Mouse (Mus musculus): ENCODE results near the gene Afap1l2. TPM values are rescaled to one million over a fixed set of nuclear protein-coding genes. Genes with fewer than 3 reads are reported as not detected.

The Afap1l2 gene
- total and polyA plus RNA-seq, 2 experiments from 2014 or later: 2.3 to 2.7 TPM

DNA sequence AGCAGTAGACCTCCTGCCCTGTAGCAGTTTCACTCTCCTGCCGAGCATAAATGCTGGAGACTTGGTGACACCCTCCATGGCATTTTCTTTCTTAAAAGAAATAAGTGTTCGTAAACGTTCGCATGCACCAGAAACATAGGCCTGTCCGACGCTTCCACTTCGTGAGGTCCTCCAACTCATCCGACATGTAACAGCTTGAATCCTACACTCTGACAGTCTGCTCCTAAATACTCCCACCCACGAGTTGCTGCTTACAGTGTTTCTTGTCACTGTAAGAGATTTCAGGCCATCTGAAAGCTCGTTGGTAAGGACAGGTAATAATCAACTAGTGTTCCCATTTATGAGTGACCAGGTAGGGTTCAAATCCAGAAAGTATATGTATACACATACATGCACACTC is 120.1 kb downstream of the Afap1l2 start:
- Histone ChIP-seq H3K27me3 (ENCODE audit: control insufficient read depth, insufficient read depth, low read length) (no peaks in the 10 kb centered on the region), H3K36me3 (replicated peaks; ENCODE audit: control insufficient read depth, insufficient read depth, low read length) (no peaks in the 10 kb centered on the region), H3K27ac (ENCODE audit: low read depth) (no peak overlapping the region), H3K9me3 (replicated peaks; ENCODE audit: control insufficient read depth, low read length) (no peaks in the 10 kb centered on the region), H3K9ac (replicated peaks; ENCODE audit: low read depth, low read length) (no peak overlapping the region), H3K4me2 (ENCODE audit: low read depth, low read length) (no peak overlapping the region), H3K4me3 (ENCODE audit: low read depth, low read length) (no peak overlapping the region), H3K4me1 (ENCODE audit: control insufficient read depth, insufficient read depth) (peaks cover 9% of the 10 kb centered on the region)
- 81% methylated on average over 10 of the region's 10 CpGs for WGBS
- no peak for TF ChIP-seq EP300 (IDR thresholded peaks at IDR 0.05; ENCODE audit: low read depth)
- TF ChIP-seq CTCF (IDR thresholded peaks at IDR 0.05; ENCODE audit: low read depth): no peak
- DNase-seq (ENCODE audit: low spot score) (no peak), ATAC-seq (ENCODE audit: insufficient read depth, low read depth) (no peak)

DNA sequence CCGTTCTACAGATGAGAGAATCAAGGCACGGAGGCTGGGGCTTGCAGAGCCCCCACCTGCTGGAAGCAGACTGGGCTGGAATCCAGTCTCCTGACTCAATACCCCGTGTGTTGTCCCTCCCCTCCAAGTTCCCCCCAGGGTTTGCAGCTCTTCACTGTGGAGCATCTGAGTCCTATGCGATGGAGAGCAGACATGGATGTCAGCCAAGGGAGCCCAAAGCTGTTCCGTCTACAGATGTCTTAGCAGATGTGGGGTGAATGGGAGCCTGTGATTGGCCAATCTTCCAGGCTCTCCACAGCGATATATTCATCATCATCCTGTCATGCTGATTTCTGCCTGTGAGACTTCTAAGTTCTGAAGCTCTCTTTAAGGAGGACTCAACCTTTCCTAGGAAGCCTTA is 130.7 kb downstream of the Afap1l2 start:
- H3K36me3 ChIP-seq (replicated peaks; ENCODE audit: control insufficient read depth, insufficient read depth, low read length): no peaks in the 10 kb centered on the region
- no peak overlapping the region for H3K27ac ChIP-seq (ENCODE audit: low read depth)
- no peak overlapping the region for H3K4me3 ChIP-seq (ENCODE audit: low read depth, low read length)
- no peaks in the 10 kb centered on the region for H3K9me3 ChIP-seq (replicated peaks; ENCODE audit: control insufficient read depth, low read length)
- no peak overlapping the region for H3K9ac ChIP-seq (replicated peaks; ENCODE audit: low read depth, low read length)
- H3K4me2 ChIP-seq (ENCODE audit: low read depth, low read length): no peak overlapping the region
- H3K4me1 ChIP-seq (ENCODE audit: control insufficient read depth, insufficient read depth): peaks cover 5% of the 10 kb centered on the region; the same call in 1 of the 2 replicates
- ATAC-seq (ENCODE audit: insufficient read depth, low read depth): no peak
- TF ChIP-seq CTCF (IDR thresholded peaks at IDR 0.05; ENCODE audit: low read depth): no peak
- no peak for TF ChIP-seq EP300 (IDR thresholded peaks at IDR 0.05; ENCODE audit: low read depth)
- no peak for DNase-seq (ENCODE audit: low spot score)
- 54% methylated on average over 6 of the region's 6 CpGs for WGBS
- peaks cover 68% of the 10 kb centered on the region for H3K27me3 ChIP-seq (ENCODE audit: control insufficient read depth, insufficient read depth, low read length)

- 11% methylated on average over 30 of the region's 30 CpGs for WGBS
- no peaks in the 10 kb centered on the region for H3K36me3 ChIP-seq (replicated peaks; ENCODE audit: control insufficient read depth, insufficient read depth, low read length)
- DNase-seq (ENCODE audit: low spot score) (no peak), ATAC-seq (ENCODE audit: insufficient read depth, low read depth) (no peak)
- H3K4me2 ChIP-seq (ENCODE audit: low read depth, low read length): peak overlapping the region; percentile 91
- H3K9ac ChIP-seq (replicated peaks; ENCODE audit: low read depth, low read length): no peak overlapping the region; the same call in 1 of the 2 replicates
- H3K4me1 ChIP-seq (ENCODE audit: control insufficient read depth, insufficient read depth): peaks cover 5% of the 10 kb centered on the region; the same call in 1 of the 2 replicates
- H3K9me3 ChIP-seq (replicated peaks; ENCODE audit: control insufficient read depth, low read length): no peaks in the 10 kb centered on the region
- H3K27me3 ChIP-seq (ENCODE audit: control insufficient read depth, insufficient read depth, low read length): peaks cover 87% of the 10 kb centered on the region
- peak overlapping the region; percentile 56 for H3K4me3 ChIP-seq (ENCODE audit: low read depth, low read length)
- H3K27ac ChIP-seq (ENCODE audit: low read depth): no peak overlapping the region
- TF ChIP-seq CTCF (IDR thresholded peaks at IDR 0.05; ENCODE audit: low read depth) (no peak), EP300 (IDR thresholded peaks at IDR 0.05; ENCODE audit: low read depth) (no peak)
These were observed 133.3 kb downstream of the Afap1l2 start for GRCm38 (mm10) chr19:56874601-56875315.

GRCm38 (mm10) chr19:56873816-56874600 is 134.0 kb downstream of the Afap1l2 start, which contains the start of gene Vwa2:
Vwa2 (plus strand) TSS chr19:56874249.
- no peak within 1 kb of the TSS; the same call in 1 of the 2 replicates for H3K9ac ChIP-seq (replicated peaks; ENCODE audit: low read depth, low read length)
- TF ChIP-seq EP300 (IDR thresholded peaks at IDR 0.05; ENCODE audit: low read depth) (no peak), CTCF (IDR thresholded peaks at IDR 0.05; ENCODE audit: low read depth) (no peak)
- H3K4me2 ChIP-seq (ENCODE audit: low read depth, low read length): peak within 1 kb of the TSS; percentile 91
- H3K4me3 ChIP-seq (ENCODE audit: low read depth, low read length): peak within 1 kb of the TSS; percentile 56
- H3K27me3 ChIP-seq (ENCODE audit: control insufficient read depth, insufficient read depth, low read length): peaks cover 84% of the 10 kb centered on the region
- no peak within 1 kb of the TSS for H3K27ac ChIP-seq (ENCODE audit: low read depth)
- no peaks in the 10 kb centered on the region for H3K36me3 ChIP-seq (replicated peaks; ENCODE audit: control insufficient read depth, insufficient read depth, low read length)
- WGBS: 3% methylated on average over 63 of the region's 71 CpGs
- no peaks in the 10 kb centered on the region for H3K9me3 ChIP-seq (replicated peaks; ENCODE audit: control insufficient read depth, low read length)
- H3K4me1 ChIP-seq (ENCODE audit: control insufficient read depth, insufficient read depth): peaks cover 5% of the 10 kb centered on the region; the same call in 1 of the 2 replicates
- DNase-seq (ENCODE audit: low spot score): no peak
- ATAC-seq (ENCODE audit: insufficient read depth, low read depth): peak; percentile 33; the same call in 1 of the 2 replicates

DNA sequence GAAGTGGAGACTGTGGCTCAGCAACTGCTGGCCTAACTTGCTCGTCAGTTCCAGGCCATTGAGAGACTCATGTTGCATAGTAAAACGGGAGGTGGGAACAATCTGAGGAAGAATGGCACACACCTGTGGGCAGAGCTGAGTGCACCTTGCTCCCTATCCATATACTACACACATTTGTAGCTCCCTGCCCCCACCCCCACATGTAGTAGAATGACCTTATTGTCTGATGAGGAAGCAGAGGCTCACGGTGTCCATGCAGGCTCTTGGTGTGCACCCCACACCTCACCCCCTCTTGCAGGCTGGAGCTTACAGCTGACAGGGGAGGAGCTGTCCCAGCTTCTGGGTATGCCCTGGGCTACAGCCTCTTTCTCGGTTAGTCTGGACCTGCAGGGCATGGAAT is 140.3 kb downstream of the Afap1l2 start:
- TF ChIP-seq EP300 (IDR thresholded peaks at IDR 0.05; ENCODE audit: low read depth) (no peak), CTCF (IDR thresholded peaks at IDR 0.05; ENCODE audit: low read depth) (no peak)
- 60% methylated on average over 4 of the region's 4 CpGs for WGBS

More for the DNA sequence above, 140.3 kb downstream of the Afap1l2 start:
- ATAC-seq (ENCODE audit: insufficient read depth, low read depth) (no peak), DNase-seq (ENCODE audit: low spot score) (no peak)
- Histone ChIP-seq H3K27me3 (ENCODE audit: control insufficient read depth, insufficient read depth, low read length) (peaks cover 30% of the 10 kb centered on the region), H3K9me3 (replicated peaks; ENCODE audit: control insufficient read depth, low read length) (no peaks in the 10 kb centered on the region), H3K36me3 (replicated peaks; ENCODE audit: control insufficient read depth, insufficient read depth, low read length) (no peaks in the 10 kb centered on the region), H3K4me1 (ENCODE audit: control insufficient read depth, insufficient read depth) (no peaks in the 10 kb centered on the region), H3K4me3 (ENCODE audit: low read depth, low read length) (no peak overlapping the region), H3K27ac (ENCODE audit: low read depth) (no peak overlapping the region), H3K4me2 (ENCODE audit: low read depth, low read length) (no peak overlapping the region), H3K9ac (replicated peaks; ENCODE audit: low read depth, low read length) (no peak overlapping the region)

Other genes with a start within 250 kb of the Afap1l2 start
- gene Ccdc186, start 186.0 kb downstream of the Afap1l2 start, total RNA-seq (2014; rRNA removed; ENCODE audit: low replicate concordance): 12.2 and 18.4 TPM in 2 replicates
- gene Ccdc186, start 186.0 kb downstream of the Afap1l2 start, polyA plus RNA-seq (2015; fragmentation: Nextera tagmentation; extraction: Ambion mirVana): 15.1 and 18.1 TPM in 2 replicates
- 0.97 TPM in 1 of 2 replicates, not detected in the other for gene Tdrd1, start 182.0 kb downstream of the Afap1l2 start, total RNA-seq (2014; rRNA removed; ENCODE audit: low replicate concordance)
- 0.05 and 0.10 TPM in 2 replicates for gene Tdrd1, start 182.0 kb downstream of the Afap1l2 start, polyA plus RNA-seq (2015; fragmentation: Nextera tagmentation; extraction: Ambion mirVana)
- 0.11 TPM in 1 of 2 replicates, not detected in the other for gene Vwa2, start 134.0 kb downstream of the Afap1l2 start, total RNA-seq (2014; rRNA removed; ENCODE audit: low replicate concordance)
- gene Vwa2, start 134.0 kb downstream of the Afap1l2 start, polyA plus RNA-seq (2015; fragmentation: Nextera tagmentation; extraction: Ambion mirVana): not detected in 2 replicates

All from heart, postnatal 0 days (tissue).